Mouse (Mus musculus) spleen, embryonic (tissue): ENCODE data around the gene Nab2.

ENCODE experiments used
- CTCF ChIA-PET: fragments of 350-600 bp; sonication (Branson Sonifier 250); formaldehyde crosslinking; loops from one replicate; lab custom pipeline; 2022; lab: Charles Lee

The Nab2 gene

GRCm38 (mm10) chr10:127617294-127617693 is 51.1 kb downstream of the Nab2 start:
- CTCF ChIA-PET = interaction anchor here (0.6 to 0.7 kb wide), 2 partner anchors 314 to 523 kb away, joined by 3 to 14 read pairs; no protein-coding TSS in a partner anchor

- CTCF ChIA-PET = interaction anchor here (0.7 kb wide), 1 partner anchor 522 kb away, joined by 3 read pairs; no protein-coding TSS in a partner anchor
Measured at GRCm38 (mm10) chr10:127616261-127616679, 52.1 kb downstream of the Nab2 start.

GRCm38 (mm10) chr10:127615591-127615990 is 52.8 kb downstream of the Nab2 start:
- CTCF ChIA-PET = interaction anchor here (0.5 kb wide), 1 partner anchor 44 kb away, joined by 8 read pairs; no protein-coding TSS in a partner anchor

GRCm38 (mm10) chr10:127615034-127615374 is 53.4 kb downstream of the Nab2 start:
- CTCF ChIA-PET = interaction anchor here (0.6 kb wide), 1 partner anchor 340 kb away, joined by 5 read pairs; no protein-coding TSS in a partner anchor

GRCm38 (mm10) chr10:127614236-127615033 is 53.9 kb downstream of the Nab2 start:
- CTCF ChIA-PET = interaction anchor here (0.6 kb wide), 1 partner anchor 341 kb away, joined by 5 read pairs; no protein-coding TSS in a partner anchor

- CTCF ChIA-PET = interaction anchor here (0.6 kb wide), 1 partner anchor 405 kb away, joined by 6 read pairs; no protein-coding TSS in a partner anchor
Measured at GRCm38 (mm10) chr10:127612079-127612775, 56.1 kb downstream of the Nab2 start.
